Mouse (Mus musculus): ENCODE results near the gene Pnp.

- no peak for TF ChIP-seq CTCF (IDR thresholded peaks at IDR 0.05)
- no peak for TF ChIP-seq POLR2A (IDR thresholded peaks at IDR 0.05; ENCODE audit: insufficient read depth, low read depth, low read length)
- TF ChIP-seq EP300 (IDR thresholded peaks at IDR 0.05; ENCODE audit: insufficient read depth, low read depth, low read length) = no peak
Observed at GRCm38 (mm10) chr14:50895407-50895806, 35.5 kb upstream of the Pnp start.

All from heart, adult 2 months (tissue).